Mouse (Mus musculus) kidney, adult 9 months (tissue): ENCODE measurements at regions not wholly inside any gene's neighbourhood (a gene's known extent, or its start where the extent isn't known, plus 50 kb on each side); places are given as distances from the start of the nearest gene placed in this dataset.
"Not testable (repeated sequence)": the region's sequence is repeated elsewhere in the genome, so short reads cannot be mapped to it uniquely, and the experiment has no call there.

ENCODE experiments used
- DNase-seq: peaks from one replicate; pipeline ENCODE4 v3.0.0; 2022

GRCm38 (mm10) chr1:85451701-85452100 lies 123.8 kb upstream of the G530012D18Rik start:
- peak; percentile 44 for DNase-seq

DNA sequence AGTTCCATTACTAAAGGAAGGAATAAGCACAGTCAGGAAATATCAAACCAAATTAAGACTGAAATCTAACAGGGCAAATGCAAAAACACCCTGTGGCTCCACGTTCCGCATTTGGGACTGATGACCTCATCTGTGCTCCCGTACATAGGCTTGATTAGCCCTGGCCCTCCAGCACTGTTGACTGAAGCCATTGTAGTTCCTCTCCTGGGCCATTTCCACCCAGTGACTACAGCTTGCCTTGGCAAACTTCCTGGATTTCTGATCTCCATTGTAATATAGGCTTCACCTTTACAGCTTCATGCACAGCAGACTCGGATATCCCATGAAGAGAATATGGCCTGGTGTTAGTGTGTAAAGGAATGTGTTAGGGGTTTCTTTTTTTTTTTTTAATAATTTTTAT lies 122.1 kb upstream of the G530012D18Rik start:
- not testable (repeated sequence) for DNase-seq

DNA sequence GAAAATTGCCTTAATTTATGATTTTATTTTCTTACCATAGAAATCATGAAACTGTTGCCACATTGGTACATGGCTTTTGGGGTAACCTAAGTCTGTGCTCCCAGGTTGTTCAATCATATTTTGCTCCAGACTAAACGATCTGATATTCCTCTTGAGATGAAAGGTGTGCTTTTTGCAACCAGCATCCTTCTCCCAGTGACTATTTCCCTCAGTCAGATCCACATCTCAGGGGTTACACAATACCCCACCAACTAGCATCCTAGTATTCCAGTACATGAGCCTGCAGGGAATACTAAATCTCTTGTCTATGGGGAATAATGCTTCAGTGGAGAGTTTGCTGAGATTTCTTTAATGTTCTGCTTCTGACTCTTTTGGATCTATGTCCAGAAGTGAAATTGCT lies 118.8 kb upstream of the G530012D18Rik start:
- DNase-seq = not testable (repeated sequence)

GRCm38 (mm10) chr1:85457731-85458130 lies 117.7 kb upstream of the G530012D18Rik start:
- DNase-seq = not testable (repeated sequence)

- DNase-seq = not testable (repeated sequence)
Observed at GRCm38 (mm10) chr1:85462121-85462520, 113.4 kb upstream of the G530012D18Rik start.

- not testable (repeated sequence) for DNase-seq
Observed at GRCm38 (mm10) chr1:85479117-85479516, 96.4 kb upstream of the G530012D18Rik start.

DNA sequence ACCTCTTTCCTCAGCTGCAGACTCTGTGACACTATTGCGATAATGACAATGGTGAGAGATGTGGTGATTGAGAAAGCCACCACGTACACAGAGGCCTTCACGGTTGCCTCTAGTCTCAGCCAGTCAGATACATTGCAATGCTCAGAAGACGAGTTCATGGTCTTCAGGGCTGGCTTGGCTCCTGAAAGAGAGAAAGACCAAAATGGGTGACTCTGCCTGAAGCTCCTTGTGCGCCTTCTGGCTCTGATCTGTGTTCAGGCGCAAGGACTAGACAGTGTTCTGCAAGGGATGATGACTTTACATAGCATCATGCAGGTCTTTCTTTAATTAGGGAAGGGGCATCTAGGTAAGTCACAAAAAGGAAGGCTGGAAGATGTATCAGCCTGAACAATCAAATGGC lies 90.5 kb upstream of the G530012D18Rik start:
- DNase-seq = not testable (repeated sequence)

GRCm38 (mm10) chr1:85499931-85500330 lies 75.5 kb upstream of the G530012D18Rik start:
- DNase-seq = not testable (repeated sequence)

DNA sequence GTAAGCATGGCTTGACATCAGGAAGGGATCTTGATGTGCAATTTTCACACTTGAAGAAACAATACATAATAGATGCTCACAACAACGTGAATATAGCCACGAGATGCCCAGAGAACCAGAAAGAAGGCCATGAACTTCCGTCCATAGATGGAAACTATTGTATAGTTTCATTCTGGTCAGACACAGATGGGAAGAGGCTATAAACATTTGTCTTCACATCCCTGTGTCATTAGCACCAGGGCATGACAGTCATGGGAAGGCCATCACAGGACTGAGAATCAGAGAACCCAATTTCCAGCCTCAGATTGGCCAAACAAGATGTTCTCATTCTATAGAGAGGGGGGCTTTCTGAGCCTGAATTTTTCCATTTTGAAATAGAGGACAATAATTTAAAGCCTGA lies 74.2 kb upstream of the G530012D18Rik start:
- DNase-seq = not testable (repeated sequence)
